Mouse (Mus musculus): ENCODE data around the gene Timm17b. TPM values are rescaled to one million over a fixed set of nuclear protein-coding genes. Genes with fewer than 3 reads are reported as not detected.
A peak's percentile ranks its signal among the peaks of the same experiment; 100 is the strongest.

The Timm17b gene
- total RNA-seq (2014; rRNA removed) (39.6 and 42.9 TPM in 2 replicates), polyA plus RNA-seq (2015; fragmentation: Nextera tagmentation; extraction: Ambion mirVana) (129 and 151 TPM in 2 replicates)

GRCm38 (mm10) chrX:7898880-7899874 is at the start of gene Timm17b, which contains the start of gene Pqbp1:
Timm17b (plus strand) TSS chrX:7899357.
Pqbp1 (minus strand) TSS chrX:7899269.
- Histone ChIP-seq H3K27me3 (ENCODE audit: insufficient read depth, low read length) (no peaks in the 10 kb centered on the region), H3K9ac (peak within 1 kb of the TSS; percentile 60), H3K36me3 (ENCODE audit: insufficient read depth) (peaks cover 3% of the 10 kb centered on the region; the same call in 1 of the 2 replicates), H3K4me3 (ENCODE audit: low read depth, low read length) (peak within 1 kb of the TSS; percentile 51), H3K4me1 (ENCODE audit: insufficient read depth) (no peaks in the 10 kb centered on the region), H3K27ac (ENCODE audit: low read depth, low read length) (peak within 1 kb of the TSS; percentile 86), H3K9me3 (ENCODE audit: low read length) (no peaks in the 10 kb centered on the region), H3K4me2 (ENCODE audit: low read depth) (peak within 1 kb of the TSS; percentile 54)
- WGBS: 20% methylated on average over 61 of the region's 62 CpGs
- ATAC-seq: peak; percentile 99
- TF ChIP-seq CTCF (IDR thresholded peaks at IDR 0.05; ENCODE audit: low read depth): no peak
- DNase-seq: peak; percentile 95

- Histone ChIP-seq H3K4me1 (ENCODE audit: insufficient read depth) (no peaks in the 10 kb centered on the region), H3K27ac (ENCODE audit: low read depth, low read length) (no peak overlapping the region), H3K9ac (no peak overlapping the region), H3K27me3 (ENCODE audit: insufficient read depth, low read length) (no peaks in the 10 kb centered on the region), H3K36me3 (ENCODE audit: insufficient read depth) (no peaks in the 10 kb centered on the region), H3K9me3 (ENCODE audit: low read length) (no peaks in the 10 kb centered on the region), H3K4me3 (ENCODE audit: low read depth, low read length) (no peak overlapping the region), H3K4me2 (ENCODE audit: low read depth) (no peak overlapping the region)
- TF ChIP-seq CTCF (IDR thresholded peaks at IDR 0.05; ENCODE audit: low read depth): peak; percentile 50
- WGBS: 48% methylated on average over 2 of the region's 2 CpGs
- DNase-seq: peak; percentile 30
- ATAC-seq: no peak
Observed at GRCm38 (mm10) chrX:7854578-7854977, 44.6 kb upstream of the Timm17b start.

- Histone ChIP-seq H3K36me3 (ENCODE audit: insufficient read depth) (no peaks in the 10 kb centered on the region), H3K4me3 (ENCODE audit: low read depth, low read length) (no peak overlapping the region), H3K4me1 (ENCODE audit: insufficient read depth) (no peaks in the 10 kb centered on the region), H3K27ac (ENCODE audit: low read depth, low read length) (no peak overlapping the region), H3K9me3 (ENCODE audit: low read length) (no peaks in the 10 kb centered on the region), H3K9ac (no peak overlapping the region), H3K4me2 (ENCODE audit: low read depth) (no peak overlapping the region), H3K27me3 (ENCODE audit: insufficient read depth, low read length) (no peaks in the 10 kb centered on the region)
- no peak for DNase-seq
- no peak for ATAC-seq
- TF ChIP-seq CTCF (IDR thresholded peaks at IDR 0.05; ENCODE audit: low read depth): no peak
- WGBS: 84% methylated on average over 3 of the region's 3 CpGs
Observed at GRCm38 (mm10) chrX:7859191-7859753, 39.9 kb upstream of the Timm17b start.

GRCm38 (mm10) chrX:7863181-7863580 is 36.0 kb upstream of the Timm17b start:
- no peaks in the 10 kb centered on the region for H3K9me3 ChIP-seq (ENCODE audit: low read length)
- ATAC-seq (no peak), DNase-seq (no peak)
- H3K27me3 ChIP-seq (ENCODE audit: insufficient read depth, low read length): no peaks in the 10 kb centered on the region
- H3K27ac ChIP-seq (ENCODE audit: low read depth, low read length): no peak overlapping the region
- H3K4me2 ChIP-seq (ENCODE audit: low read depth): no peak overlapping the region
- TF ChIP-seq CTCF (IDR thresholded peaks at IDR 0.05; ENCODE audit: low read depth): no peak
- WGBS: 83% methylated on average over 1 of the region's 1 CpGs
- H3K36me3 ChIP-seq (ENCODE audit: insufficient read depth): no peaks in the 10 kb centered on the region
- no peak overlapping the region for H3K9ac ChIP-seq
- no peak overlapping the region for H3K4me3 ChIP-seq (ENCODE audit: low read depth, low read length)
- no peaks in the 10 kb centered on the region for H3K4me1 ChIP-seq (ENCODE audit: insufficient read depth)

GRCm38 (mm10) chrX:7864551-7864950 is 34.6 kb upstream of the Timm17b start:
- H3K36me3 ChIP-seq (ENCODE audit: insufficient read depth): no peaks in the 10 kb centered on the region
- H3K4me1 ChIP-seq (ENCODE audit: insufficient read depth): no peaks in the 10 kb centered on the region
- H3K27me3 ChIP-seq (ENCODE audit: insufficient read depth, low read length): no peaks in the 10 kb centered on the region
- H3K9me3 ChIP-seq (ENCODE audit: low read length): no peaks in the 10 kb centered on the region
- H3K4me2 ChIP-seq (ENCODE audit: low read depth): no peak overlapping the region
- H3K27ac ChIP-seq (ENCODE audit: low read depth, low read length): no peak overlapping the region
- TF ChIP-seq CTCF (IDR thresholded peaks at IDR 0.05; ENCODE audit: low read depth): no peak
- no peak for ATAC-seq
- no peak overlapping the region for H3K4me3 ChIP-seq (ENCODE audit: low read depth, low read length)
- no peak overlapping the region for H3K9ac ChIP-seq
- WGBS: 81% methylated on average over 3 of the region's 3 CpGs
- no peak for DNase-seq

- no peak overlapping the region for H3K4me2 ChIP-seq (ENCODE audit: low read depth)
- H3K36me3 ChIP-seq (ENCODE audit: insufficient read depth): no peaks in the 10 kb centered on the region
- 78% methylated on average over 2 of the region's 2 CpGs for WGBS
- no peak overlapping the region for H3K9ac ChIP-seq
- H3K4me3 ChIP-seq (ENCODE audit: low read depth, low read length): no peak overlapping the region
- no peaks in the 10 kb centered on the region for H3K4me1 ChIP-seq (ENCODE audit: insufficient read depth)
- no peak for TF ChIP-seq CTCF (IDR thresholded peaks at IDR 0.05; ENCODE audit: low read depth)
- no peak overlapping the region for H3K27ac ChIP-seq (ENCODE audit: low read depth, low read length)
- no peaks in the 10 kb centered on the region for H3K9me3 ChIP-seq (ENCODE audit: low read length)
- no peaks in the 10 kb centered on the region for H3K27me3 ChIP-seq (ENCODE audit: insufficient read depth, low read length)
- DNase-seq (no peak), ATAC-seq (no peak)
Observed at GRCm38 (mm10) chrX:7865343-7865742, 33.8 kb upstream of the Timm17b start.

- TF ChIP-seq CTCF (IDR thresholded peaks at IDR 0.05; ENCODE audit: low read depth): no peak
- H3K4me1 ChIP-seq (ENCODE audit: insufficient read depth): no peaks in the 10 kb centered on the region
Observed at GRCm38 (mm10) chrX:7865786-7866185, 33.4 kb upstream of the Timm17b start.

More at GRCm38 (mm10) chrX:7865786-7866185, 33.4 kb upstream of the Timm17b start:
- Histone ChIP-seq H3K27ac (ENCODE audit: low read depth, low read length) (no peak overlapping the region), H3K4me3 (ENCODE audit: low read depth, low read length) (no peak overlapping the region), H3K9me3 (ENCODE audit: low read length) (no peaks in the 10 kb centered on the region), H3K9ac (no peak overlapping the region), H3K4me2 (ENCODE audit: low read depth) (no peak overlapping the region), H3K27me3 (ENCODE audit: insufficient read depth, low read length) (no peaks in the 10 kb centered on the region), H3K36me3 (ENCODE audit: insufficient read depth) (no peaks in the 10 kb centered on the region)
- DNase-seq (no peak), ATAC-seq (no peak)
- WGBS: 65% methylated on average over 2 of the region's 2 CpGs
